Mouse (Mus musculus) frontal cortex, adult 2 months (tissue): Measurements from ENCODE around the gene Trim16. TPM values are rescaled to one million over a fixed set of nuclear protein-coding genes. Genes with fewer than 3 reads are reported as not detected.
A peak's percentile ranks its signal among the peaks of the same experiment; 100 is the strongest.

ENCODE experiments used
- DNase-seq, 2 experiments: peaks; one replicate each; pipeline ENCODE4 v3.0.0; 2022; ENCODE audit warnings: low spot score in 1 of 2; ENCODE audit errors: extremely low spot score in 1 of 2
- polyA plus RNA-seq: library from polyadenylated mRNA; depleted of rRNA; stranded (reverse); fragments of >200 nt; gene quantifications from 2 replicates; pipeline ENCODE4 v1.2.3, GENCODE M21; 2012; rRNA removed

Trim16 gene
- polyA plus RNA-seq = 1.8 and 2.2 TPM in 2 replicates

DNA sequence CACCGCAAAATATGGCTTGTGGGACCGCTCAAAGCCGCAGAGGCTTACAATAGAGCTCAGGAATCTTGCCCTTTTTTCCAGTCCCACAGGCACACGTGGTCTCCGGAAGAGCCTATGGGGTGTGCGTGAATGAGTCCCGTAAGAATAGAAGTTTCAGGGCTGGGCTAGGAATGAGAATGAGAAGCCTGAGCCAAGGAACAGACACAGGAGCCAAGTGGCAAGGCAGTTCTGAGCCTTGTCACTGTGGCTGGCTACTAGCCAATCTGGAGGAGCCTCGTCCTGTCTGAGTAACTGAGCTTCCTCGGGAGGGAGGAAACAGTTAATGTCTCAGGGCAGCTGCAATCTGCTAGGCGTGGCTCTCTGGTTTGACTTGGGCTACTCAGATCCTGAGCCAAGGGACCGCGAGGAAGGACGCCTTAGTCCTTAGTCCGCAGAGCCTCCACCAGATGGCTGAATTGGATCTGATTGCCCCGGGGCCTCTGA, at the start of gene Trim16:
Trim16 (plus strand) TSS at position 173 of the 483 bp plus-strand sequence.
- peak; percentile 14 to 53 for DNase-seq

DNA sequence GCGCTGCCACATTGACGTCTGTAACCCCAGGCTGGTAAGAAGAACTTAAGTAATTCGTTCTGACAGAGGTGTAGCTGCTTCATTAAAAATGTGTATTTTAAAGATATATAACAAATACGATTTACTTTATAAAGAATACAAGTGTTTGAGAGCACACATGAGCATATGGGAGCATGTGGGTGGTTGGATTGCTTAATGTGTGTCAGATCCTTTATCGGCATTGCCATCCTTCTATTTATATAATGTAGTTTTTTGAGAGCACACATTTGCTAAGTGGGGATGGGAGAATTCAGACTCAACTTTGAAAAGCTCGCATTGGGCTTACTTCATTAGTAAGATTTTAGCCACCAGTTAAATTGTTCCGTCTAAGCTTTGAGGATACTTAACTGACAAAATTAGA, 43.5 kb upstream of the Trim16 start:
- peak in 1 of 2 experiments; percentile 46 for DNase-seq

DNA sequence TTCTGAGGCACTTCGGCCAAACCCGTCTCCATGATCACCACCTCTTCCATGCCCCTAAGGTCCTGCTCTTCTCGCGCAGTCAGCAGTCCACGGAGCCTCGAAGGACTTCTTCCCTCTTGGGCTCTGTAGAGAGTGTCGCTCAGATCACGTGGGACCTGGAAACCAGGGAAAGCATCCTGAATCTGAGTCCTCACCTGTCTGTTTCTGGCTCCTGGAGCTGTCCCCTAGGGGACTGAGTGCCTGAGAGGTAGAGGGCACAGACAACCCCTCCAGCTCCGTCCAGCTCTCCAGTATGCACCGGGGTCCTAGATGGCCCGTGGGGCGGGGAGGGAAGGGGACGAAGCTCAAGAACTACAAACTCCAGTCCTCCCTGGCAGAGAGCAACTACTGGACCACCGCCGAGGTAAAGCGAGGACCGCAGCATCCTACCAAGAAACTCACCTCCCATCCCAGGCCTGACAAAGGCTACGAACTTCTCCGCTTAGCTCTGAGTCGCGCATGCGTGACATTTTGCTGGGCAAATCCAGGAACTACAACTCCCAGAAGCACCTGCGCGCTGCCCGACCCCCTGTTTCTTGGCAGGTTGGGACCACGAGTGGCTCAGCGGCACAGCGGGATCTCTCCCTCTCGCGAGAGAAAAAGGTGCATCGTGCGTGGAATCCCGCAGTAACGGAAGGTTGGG, 31.0 kb upstream of the Trim16 start, which contains the start of gene Zfp286:
Zfp286 (minus strand) TSS at position 528 of the 682 bp plus-strand sequence.
- DNase-seq = peak; percentile 89 to 94

DNA sequence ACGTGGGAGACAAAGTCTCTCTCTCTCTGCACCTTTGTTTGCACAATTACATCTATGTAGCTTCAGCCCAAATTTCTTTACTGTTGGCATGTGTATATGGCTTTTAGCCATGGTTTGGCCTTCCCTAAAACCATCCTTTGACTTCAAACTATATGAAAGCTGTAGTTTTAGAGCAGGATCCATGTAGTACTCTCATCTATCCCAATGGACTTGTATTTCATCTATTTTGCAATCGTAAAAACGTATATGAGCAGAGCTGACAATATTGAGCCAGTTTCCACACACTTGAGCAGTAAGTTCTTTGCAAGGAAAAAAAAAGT, 30.5 kb upstream of the Trim16 start:
- DNase-seq = no peak

GRCm38 (mm10) chr11:62804119-62804518, 15.9 kb upstream of the Trim16 start:
- no peak for DNase-seq

DNA sequence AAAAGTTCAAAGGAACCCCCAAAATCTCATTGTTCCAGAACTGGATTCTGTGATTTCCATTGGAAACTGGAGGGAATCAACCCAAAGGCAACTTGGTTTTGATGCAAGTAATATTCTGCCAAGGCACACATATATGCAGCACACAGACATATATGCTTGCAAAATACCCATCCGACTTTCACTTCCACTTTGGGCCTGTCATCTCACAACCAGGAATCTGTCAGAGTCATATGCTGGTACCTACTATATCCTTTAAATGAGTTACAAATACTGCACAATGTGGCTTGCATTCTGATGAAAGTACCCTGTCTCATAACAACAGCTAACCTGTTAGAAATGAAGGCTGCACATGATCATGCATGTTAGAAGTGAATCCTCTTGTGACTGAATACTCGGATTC, 12.1 kb upstream of the Trim16 start:
- DNase-seq = no peak

DNA sequence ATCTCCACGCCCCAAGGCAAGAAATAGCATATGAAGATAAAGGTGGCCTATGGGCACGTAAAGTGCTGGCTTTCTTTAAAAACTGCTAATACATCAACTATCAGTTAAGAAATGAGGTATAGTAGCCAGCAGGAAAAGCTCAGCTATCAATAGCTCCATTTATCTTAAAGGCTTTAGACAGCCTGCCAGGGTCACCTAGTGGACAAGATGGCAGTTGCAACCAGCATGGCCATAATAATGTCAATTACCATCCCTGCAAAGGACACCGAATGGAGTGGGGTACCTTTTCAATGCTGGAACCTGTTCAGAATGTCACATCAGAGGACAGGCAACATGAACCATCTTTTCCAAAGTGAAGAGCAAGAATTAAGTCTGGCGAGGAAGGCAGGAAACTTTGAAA, 10.8 kb upstream of the Trim16 start:
- DNase-seq = no peak

DNA sequence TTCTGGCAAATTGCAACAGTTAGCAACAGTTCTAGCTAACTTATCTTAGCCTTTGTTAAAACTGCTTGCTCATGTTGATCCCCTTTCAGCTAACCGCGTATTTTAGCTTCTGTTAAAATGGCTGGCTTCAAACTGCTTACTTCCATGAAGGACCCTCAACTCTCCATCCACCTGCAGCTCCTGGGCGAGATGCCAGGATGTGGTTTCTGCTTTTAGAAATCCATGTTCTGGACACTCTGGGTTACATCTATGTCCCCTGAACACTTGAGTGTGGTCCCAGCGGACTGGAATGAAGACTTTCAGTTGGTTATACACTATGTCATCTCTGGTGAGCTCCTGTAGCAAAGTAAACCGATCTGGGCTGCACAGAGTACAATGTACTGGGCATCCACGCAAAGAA, 7.8 kb upstream of the Trim16 start:
- no peak for DNase-seq

DNA sequence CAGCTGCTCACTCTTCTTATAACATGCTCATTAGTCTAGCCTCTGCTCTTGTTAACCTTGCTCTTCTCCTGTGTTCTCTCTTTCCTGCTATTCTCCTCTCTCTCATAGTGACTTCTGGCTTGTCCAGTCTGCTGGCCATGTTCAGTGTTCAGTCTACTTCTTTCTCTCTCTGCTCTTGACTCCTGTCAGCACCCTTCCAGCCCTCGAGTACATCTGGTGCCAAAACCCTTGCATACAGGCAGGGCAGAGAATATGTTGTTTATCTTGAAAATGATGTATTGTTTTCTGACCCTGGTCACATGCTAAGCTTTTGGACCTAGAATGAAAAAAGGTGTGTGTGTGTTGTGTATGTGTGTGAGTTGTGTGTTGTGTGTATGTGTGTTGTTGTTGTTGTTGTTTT, 6.5 kb upstream of the Trim16 start:
- DNase-seq = no peak

- no peak for DNase-seq
Observed at GRCm38 (mm10) chr11:62813970-62814624, 5.9 kb upstream of the Trim16 start.

- no peak for DNase-seq
Observed at GRCm38 (mm10) chr11:62814625-62815024, 5.4 kb upstream of the Trim16 start.

DNA sequence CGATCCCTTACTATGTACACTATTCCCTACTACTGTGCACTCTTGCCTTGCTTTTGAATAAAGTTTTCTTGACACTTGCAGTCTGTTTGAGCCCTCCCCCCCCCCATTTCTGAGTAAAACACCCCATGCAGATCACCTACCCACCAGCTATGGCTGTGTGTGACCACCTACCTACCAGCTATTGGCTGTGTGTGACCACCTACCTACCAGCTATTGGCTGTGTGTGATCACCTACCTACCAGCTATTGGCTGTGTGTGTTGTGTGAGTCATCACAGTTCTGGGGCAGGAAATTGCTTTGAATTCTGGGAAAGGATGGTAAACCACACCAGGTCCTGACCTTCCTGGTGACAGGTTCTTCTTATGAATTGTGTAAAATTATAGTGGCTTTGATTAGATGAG, 4.6 kb upstream of the Trim16 start:
- DNase-seq = no peak

GRCm38 (mm10) chr11:62816591-62816990, 3.4 kb upstream of the Trim16 start:
- DNase-seq = no peak

GRCm38 (mm10) chr11:62819059-62819686, 858 bp upstream of the Trim16 start:
- no peak for DNase-seq

- DNase-seq = peak in 1 of 2 experiments; percentile 2
Observed at GRCm38 (mm10) chr11:62820661-62821437, 818 bp downstream of the Trim16 start.

DNA sequence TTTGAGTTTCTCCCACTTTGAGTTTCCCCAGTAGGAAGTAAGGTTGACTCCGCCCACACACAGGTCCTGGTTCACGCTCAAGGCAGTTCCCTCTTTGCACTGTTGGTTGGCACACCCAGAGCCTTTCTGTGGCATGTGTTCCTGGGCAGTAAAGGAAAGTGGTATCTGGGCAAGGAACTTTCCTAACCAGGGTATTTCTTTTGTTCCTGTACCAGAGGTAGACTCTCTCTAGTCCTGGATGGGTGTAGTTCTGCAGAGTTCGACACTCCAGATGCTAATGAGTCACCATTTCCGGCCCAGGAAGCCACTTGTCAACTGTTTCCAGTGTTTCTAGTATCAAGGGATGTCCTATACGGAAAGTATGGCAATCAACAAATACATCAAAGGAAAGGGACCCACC, 1.9 kb downstream of the Trim16 start:
- no peak for DNase-seq

GRCm38 (mm10) chr11:62824211-62824610, 4.2 kb downstream of the Trim16 start:
- no peak for DNase-seq

- DNase-seq = no peak
Observed at GRCm38 (mm10) chr11:62825222-62826105, 5.4 kb downstream of the Trim16 start.

- DNase-seq = no peak
Observed at GRCm38 (mm10) chr11:62826106-62826733, 6.2 kb downstream of the Trim16 start.

- DNase-seq = no peak
Observed at GRCm38 (mm10) chr11:62827135-62827534, 7.1 kb downstream of the Trim16 start.
